Mouse (Mus musculus): ENCODE measurements around the gene Hand2.
A peak's percentile ranks its signal among the peaks of the same experiment; 100 is the strongest.

GRCm38 (mm10) chr8:57374044-57374443 is 53.3 kb downstream of the Hand2 start:
- TF ChIP-seq CTCF (IDR thresholded peaks at IDR 0.05; ENCODE audit: low read depth), result peak; percentile 16; the same call in 1 of the 2 replicates
- no peak for TF ChIP-seq EP300 (IDR thresholded peaks at IDR 0.05; ENCODE audit: low read depth)
